Comparison of ENCODE assay signal across 8 mouse cellular contexts in genomic region chr10:115383644-115384220, GRCm38 (mm10). TPM values are rescaled to one million over a fixed set of nuclear protein-coding genes. Genes with fewer than 3 reads are reported as not detected.
DNase-seq lines count a peak whose midpoint lies in the region; ATAC-seq and TF ChIP-seq lines count a peak whose summit lies in the region.

No protein-coding gene starts in this region.

- no peak for TF ChIP-seq RAD21 in MEL (IDR thresholded peaks at IDR 0.05; ENCODE audit: low read depth, low read length)

- no peak for TF ChIP-seq EP300 in MEL (IDR thresholded peaks at IDR 0.05; ENCODE audit: low read depth in 1 of 2, low read length in 2 of 2)
- TF ChIP-seq EP300 in liver, embryonic 14.5 days (IDR thresholded peaks at IDR 0.05; ENCODE audit: low read depth): no peak

- no peaks in the 10 kb centered on the region for H3K9me3 ChIP-seq in heart, embryonic 12.5 days (replicated peaks)
- no peaks in the 10 kb centered on the region for H3K9me3 ChIP-seq in MEL (replicated peaks; ENCODE audit: insufficient read depth, low read length)
- no peaks in the 10 kb centered on the region for H3K9me3 ChIP-seq in forebrain, embryonic 15.5 days
- no peaks in the 10 kb centered on the region for H3K9me3 ChIP-seq in liver, embryonic 14.5 days (ENCODE audit: control insufficient read depth, low read length)

- no peak for DNase-seq in heart, postnatal 25 days (ENCODE audit: low spot score)
- peak; percentile 57 for DNase-seq in MEL (ENCODE audit: low read depth, low spot score)
- peak in 1 of 3 experiments; percentile 30 for DNase-seq in liver, embryonic 14.5 days (ENCODE audit: low read depth in 3 of 3, low spot score in 3 of 3)
- DNase-seq in adrenal gland, postnatal 36 days: no peak
- DNase-seq in spleen, postnatal 14 days (ENCODE audit: low spot score in 2 of 2): no peak
- DNase-seq in ovary, postnatal 14 days (ENCODE audit: low spot score): no peak

- H3K79me2 ChIP-seq in MEL (ENCODE audit: control insufficient read depth, insufficient read depth, low read length, poor library complexity): peaks cover 52% of the 10 kb centered on the region

- peak overlapping the region; percentile 98 for H3K27ac ChIP-seq in heart, embryonic 12.5 days (ENCODE audit: poor library complexity, severe bottlenecking)
- peak overlapping the region; percentile 94 for H3K27ac ChIP-seq in MEL (ENCODE audit: control insufficient read depth, low read depth, low read length)
- peak overlapping the region; percentile 98 for H3K27ac ChIP-seq in forebrain, embryonic 15.5 days (replicated peaks)
- H3K27ac ChIP-seq in liver, embryonic 14.5 days: peak overlapping the region; percentile 96

- peak overlapping the region; percentile 67 for H3K4me2 ChIP-seq in heart, embryonic 12.5 days
- H3K4me2 ChIP-seq in forebrain, embryonic 15.5 days (replicated peaks): peak overlapping the region; percentile 69
- peak overlapping the region; percentile 95 for H3K4me2 ChIP-seq in liver, embryonic 14.5 days (ENCODE audit: low read depth)

- intact Hi-C loops in heart, postnatal 25 days (cut with DNase I): loop anchor here (5.0 to 10.0 kb wide), 2 partner anchors 66 to 139 kb away; partner anchors contain the start of gene Rab21

- peak; percentile 2; the same call in 1 of the 2 replicates for ATAC-seq in heart, embryonic 12.5 days (ENCODE audit: insufficient number of reproducible peaks, low FRiP score)
- no peak for ATAC-seq in forebrain, embryonic 15.5 days (replicated peaks)
- no peak for ATAC-seq in liver, embryonic 14.5 days (ENCODE audit: insufficient read depth)

- H3K4me3 ChIP-seq in heart, embryonic 12.5 days: peak overlapping the region; percentile 95
- H3K4me3 ChIP-seq in MEL (ENCODE audit: control insufficient read depth in 1 of 2, insufficient read depth in 1 of 2, low read depth in 2 of 2, low read length in 2 of 2): peak overlapping the region; percentile 81 to 97
- H3K4me3 ChIP-seq in forebrain, embryonic 15.5 days: peak overlapping the region; percentile 57
- peak overlapping the region; percentile 91 to 99 for H3K4me3 ChIP-seq in liver, embryonic 14.5 days (ENCODE audit: insufficient read depth in 1 of 2, low read depth in 2 of 2, low read length in 2 of 2)

- H3K27me3 ChIP-seq in heart, embryonic 12.5 days (replicated peaks): no peaks in the 10 kb centered on the region
- no peaks in the 10 kb centered on the region for H3K27me3 ChIP-seq in MEL (ENCODE audit: control insufficient read depth in 1 of 2, insufficient read depth in 2 of 2, low read length in 2 of 2)
- no peaks in the 10 kb centered on the region for H3K27me3 ChIP-seq in forebrain, embryonic 15.5 days
- H3K27me3 ChIP-seq in liver, embryonic 14.5 days (ENCODE audit: control insufficient read depth, insufficient read depth, low read length): no peaks in the 10 kb centered on the region

- TF ChIP-seq CTCF in MEL (IDR thresholded peaks at IDR 0.05 in 2 of 3, conservative IDR thresholded peaks at IDR 0.05 in 1 of 3; ENCODE audit: control insufficient read depth in 1 of 3, insufficient read depth in 1 of 3, low read depth in 2 of 3, low read length in 3 of 3, poor library complexity in 1 of 3, severe bottlenecking in 1 of 3): no peak
- TF ChIP-seq CTCF in liver, embryonic 14.5 days (IDR thresholded peaks at IDR 0.05; ENCODE audit: low read depth): no peak

- H3K36me3 ChIP-seq in heart, embryonic 12.5 days: peaks cover 6% of the 10 kb centered on the region; the same call in 1 of the 2 replicates
- peaks cover 0 to 34% of the 10 kb centered on the region in 2 experiments for H3K36me3 ChIP-seq in MEL (ENCODE audit: control insufficient read depth in 1 of 2, insufficient read depth in 2 of 2, low read length in 2 of 2)
- H3K36me3 ChIP-seq in forebrain, embryonic 15.5 days: no peaks in the 10 kb centered on the region
- peaks cover 2% of the 10 kb centered on the region for H3K36me3 ChIP-seq in liver, embryonic 14.5 days (replicated peaks; ENCODE audit: control insufficient read depth, insufficient read depth, low read depth)

- peak overlapping the region; percentile 92 for H3K9ac ChIP-seq in heart, embryonic 12.5 days
- peak overlapping the region; percentile 97 for H3K9ac ChIP-seq in MEL (ENCODE audit: control insufficient read depth, low read depth, low read length, poor library complexity, severe bottlenecking)
- peak overlapping the region; percentile 94 for H3K9ac ChIP-seq in forebrain, embryonic 15.5 days (replicated peaks)
- peak overlapping the region; percentile 96 for H3K9ac ChIP-seq in liver, embryonic 14.5 days (replicated peaks)

- no peak for TF ChIP-seq POLR2A in MEL (IDR thresholded peaks at IDR 0.05; ENCODE audit: control insufficient read depth in 1 of 2, insufficient read depth in 1 of 2, low read depth in 1 of 2, low read length in 2 of 2, poor library complexity in 1 of 2)

- 4% methylated on average over 15 of the region's 15 CpGs for WGBS in heart, embryonic 12.5 days
- WGBS in forebrain, embryonic 15.5 days: under 1% methylated on average over 15 of the region's 15 CpGs
- WGBS in liver, embryonic 14.5 days (ENCODE audit: insufficient replicate concordance): 2% methylated on average over 15 of the region's 15 CpGs

- H3K4me1 ChIP-seq in heart, embryonic 12.5 days (replicated peaks): peaks cover 28% of the 10 kb centered on the region
- H3K4me1 ChIP-seq in MEL (ENCODE audit: control insufficient read depth in 1 of 2, insufficient read depth in 2 of 2, low read length in 2 of 2): peaks cover 5 to 16% of the 10 kb centered on the region in 2 experiments
- peaks cover 48% of the 10 kb centered on the region for H3K4me1 ChIP-seq in forebrain, embryonic 15.5 days
- H3K4me1 ChIP-seq in liver, embryonic 14.5 days (replicated peaks; ENCODE audit: control insufficient read depth in 2 of 2, insufficient read depth in 2 of 2, low read length in 1 of 2): peaks cover 9 to 19% of the 10 kb centered on the region in 2 experiments; a peak in 3 of 4 replicates

TF ChIP-seq in MEL, 35 proteins besides CTCF, POLR2A, EP300 and RAD21:
- no peak for TF ChIP-seq ZC3H11A (IDR thresholded peaks at IDR 0.05; ENCODE audit: low read depth, low read length)
- no peak for TF ChIP-seq JUND (IDR thresholded peaks at IDR 0.05; ENCODE audit: low read depth, low read length)
- no peak for TF ChIP-seq MYB (IDR thresholded peaks at IDR 0.05; ENCODE audit: low read depth, low read length)
- no peak for TF ChIP-seq TAL1 (IDR thresholded peaks at IDR 0.05; ENCODE audit: low read length)
- TF ChIP-seq E2F4 (IDR thresholded peaks at IDR 0.05; ENCODE audit: borderline replicate concordance, low read depth, low read length): no peak

RNA-seq across cellular contexts. Expression of gene Thap2, which starts 0.5 kb away (rescaled TPM):
- polyA plus RNA-seq in heart, embryonic 12.5 days (2016; fragmentation: Nextera tagmentation; extraction: Ambion mirVana): 16.2 and 18.2 TPM in 2 replicates
- total RNA-seq in heart, postnatal 25 days (2021): 1 to 10 TPM; 7.8 to 9.4 TPM
- total RNA-seq in MEL (2012; rRNA removed): 4.3 and 5.9 TPM in 2 replicates
- polyA plus RNA-seq in MEL (2012; ENCODE audit: insufficient read depth in 1 of 2, insufficient read length in 2 of 2, low read depth in 1 of 2, low replicate concordance in 2 of 2, missing spikeins in 1 of 2): 1 to 10 TPM in 1 of 2 experiments, not detected in 1; 5.8 TPM
- polyA plus RNA-seq in forebrain, embryonic 15.5 days (2015; fragmentation: Nextera tagmentation; extraction: Ambion mirVana): 29.4 and 33.3 TPM in 2 replicates
- polyA plus RNA-seq in liver, embryonic 14.5 days (2012; rRNA removed): 2.3 and 3.6 TPM in 2 replicates
- polyA plus RNA-seq in liver, embryonic 14.5 days (2014; fragmentation: Nextera tagmentation; extraction: Ambion mirVana): 3.3 and 4.1 TPM in 2 replicates
- total RNA-seq in adrenal gland, postnatal 36 days (2021): 10 to 100 TPM; 15.3 to 15.9 TPM

RNA-seq across cellular contexts. Expression of gene Zfc3h1, which starts 1.0 kb away (rescaled TPM):
- 18.8 and 19.5 TPM in 2 replicates for polyA plus RNA-seq in heart, embryonic 12.5 days (2016; fragmentation: Nextera tagmentation; extraction: Ambion mirVana)
- 10 to 100 TPM; 11.6 to 17.2 TPM for total RNA-seq in heart, postnatal 25 days (2021)
- total RNA-seq in MEL (2012; rRNA removed): 14.4 and 16.7 TPM in 2 replicates
- 10 to 100 TPM in 1 of 2 experiments, not detected in 1; 28.7 TPM for polyA plus RNA-seq in MEL (2012; ENCODE audit: insufficient read depth in 1 of 2, insufficient read length in 2 of 2, low read depth in 1 of 2, low replicate concordance in 2 of 2, missing spikeins in 1 of 2)
- polyA plus RNA-seq in forebrain, embryonic 15.5 days (2015; fragmentation: Nextera tagmentation; extraction: Ambion mirVana): 17.2 and 18.6 TPM in 2 replicates
- polyA plus RNA-seq in liver, embryonic 14.5 days (2012; rRNA removed): 34.5 and 36.5 TPM in 2 replicates
- polyA plus RNA-seq in liver, embryonic 14.5 days (2014; fragmentation: Nextera tagmentation; extraction: Ambion mirVana): 7.6 and 9.7 TPM in 2 replicates
- total RNA-seq in adrenal gland, postnatal 36 days (2021): 10 to 100 TPM; 38.1 to 50.9 TPM

RNA-seq across cellular contexts. Expression of gene Tmem19, which starts 21.4 kb away (rescaled TPM):
- 22.9 and 24.1 TPM in 2 replicates for polyA plus RNA-seq in heart, embryonic 12.5 days (2016; fragmentation: Nextera tagmentation; extraction: Ambion mirVana)
- total RNA-seq in heart, postnatal 25 days (2021): 10 to 100 TPM; 10.3 to 15.0 TPM
- total RNA-seq in MEL (2012; rRNA removed): 10.7 and 12.1 TPM in 2 replicates
- 10 to 100 TPM in 1 of 2 experiments, not detected in 1; 16.6 TPM for polyA plus RNA-seq in MEL (2012; ENCODE audit: insufficient read depth in 1 of 2, insufficient read length in 2 of 2, low read depth in 1 of 2, low replicate concordance in 2 of 2, missing spikeins in 1 of 2)
- polyA plus RNA-seq in forebrain, embryonic 15.5 days (2015; fragmentation: Nextera tagmentation; extraction: Ambion mirVana): 38.8 and 40.5 TPM in 2 replicates
- 3.6 and 5.5 TPM in 2 replicates for polyA plus RNA-seq in liver, embryonic 14.5 days (2012; rRNA removed)
- polyA plus RNA-seq in liver, embryonic 14.5 days (2014; fragmentation: Nextera tagmentation; extraction: Ambion mirVana): 11.3 and 11.7 TPM in 2 replicates
- 10 to 100 TPM; 25.0 to 41.2 TPM for total RNA-seq in adrenal gland, postnatal 36 days (2021)
